Mouse (Mus musculus) heart, postnatal 0 days (tissue): Measurements from ENCODE around the gene Vps33b.

ENCODE experiments used
- CTCF ChIP-seq: IDR thresholded peaks from 2 replicates; pipeline ENCODE4 v1.5.1; 2016; ENCODE audit warnings: antibody characterized with exemption, control low read depth, low read depth
- EP300 ChIP-seq: IDR thresholded peaks from 2 replicates; pipeline ENCODE4 v1.6.1; 2016; ENCODE audit warnings: antibody characterized with exemption, low read depth

GRCm38 (mm10) chr7:80280998-80281397, 11.5 kb downstream of the Vps33b start:
- no peak for TF ChIP-seq CTCF
- TF ChIP-seq EP300: no peak
